Mouse (Mus musculus): ENCODE measurements around the gene Nphs1. TPM values are rescaled to one million over a fixed set of nuclear protein-coding genes. Genes with fewer than 3 reads are reported as not detected.

Nphs1 gene
- not detected in 2 replicates for polyA plus RNA-seq (2012)

GRCm38 (mm10) chr7:30457629-30458330 lies at the start of gene Nphs1, which contains the start of gene Kirrel2:
Nphs1 (plus strand) TSS chr7:30458315.
Kirrel2 (minus strand) TSS chr7:30457690.

GRCm38 (mm10) chr7:30413596-30413995 lies 44.5 kb upstream of the Nphs1 start, which contains the start of gene Tyrobp:
Tyrobp (plus strand) TSS chr7:30413760.

GRCm38 (mm10) chr7:30419561-30420499 lies 38.3 kb upstream of the Nphs1 start, which contains the start of gene Hcst:
Hcst (minus strand) TSS chr7:30419854.

GRCm38 (mm10) chr7:30421175-30421889 lies 36.8 kb upstream of the Nphs1 start, which contains the start of gene Nfkbid:
Nfkbid (plus strand) TSS chr7:30421732.

GRCm38 (mm10) chr7:30444971-30445751 lies 13.0 kb upstream of the Nphs1 start, which contains the start of gene Aplp1:
Aplp1 (minus strand) TSS chr7:30445535.

GRCm38 (mm10) chr7:30493401-30493931 lies 35.4 kb downstream of the Nphs1 start, which contains the start of gene Prodh2:
Prodh2 (plus strand) TSS chr7:30493622.

GRCm38 (mm10) chr7:30534633-30535577 lies 76.8 kb downstream of the Nphs1 start, which contains the start of gene Arhgap33:
Arhgap33 (minus strand) TSS chr7:30535060.

Other genes with a start within 250 kb of the Nphs1 start
- gene Polr2i, start 226.4 kb upstream of the Nphs1 start, polyA plus RNA-seq (2012) = 66.8 and 89.4 TPM in 2 replicates
- 42.3 and 54.7 TPM in 2 replicates for gene Tbcb, start 226.0 kb upstream of the Nphs1 start, polyA plus RNA-seq (2012)
- 0.10 TPM in 2 replicates for gene Ovol3, start 222.6 kb upstream of the Nphs1 start, polyA plus RNA-seq (2012)
- 0.30 and 0.38 TPM in 2 replicates for gene Thap8, start 178.2 kb upstream of the Nphs1 start, polyA plus RNA-seq (2012)
- 62.9 and 71.0 TPM in 2 replicates for gene Wdr62, start 177.9 kb upstream of the Nphs1 start, polyA plus RNA-seq (2012)
- 0.36 and 0.95 TPM in 2 replicates for gene Clip3, start 166.6 kb upstream of the Nphs1 start, polyA plus RNA-seq (2012)
- 63.3 and 74.5 TPM in 2 replicates for gene Alkbh6, start 149.6 kb upstream of the Nphs1 start, polyA plus RNA-seq (2012)
- 1.6 and 2.0 TPM in 2 replicates for gene Syne4, start 143.5 kb upstream of the Nphs1 start, polyA plus RNA-seq (2012)
- 0.48 and 0.54 TPM in 2 replicates for gene E130208F15Rik, start 136.6 kb upstream of the Nphs1 start, polyA plus RNA-seq (2012)
- 8.0 and 10.3 TPM in 2 replicates for gene Sdhaf1, start 134.4 kb upstream of the Nphs1 start, polyA plus RNA-seq (2012)
- 0.11 TPM in 1 of 2 replicates, not detected in the other for gene Lrfn3, start 95.5 kb upstream of the Nphs1 start, polyA plus RNA-seq (2012)
- 186 and 336 TPM in 2 replicates for gene Tyrobp, start 44.6 kb upstream of the Nphs1 start, polyA plus RNA-seq (2012)
- 6.4 and 7.2 TPM in 2 replicates for gene Hcst, start 38.5 kb upstream of the Nphs1 start, polyA plus RNA-seq (2012)
- 103 and 112 TPM in 2 replicates for gene Nfkbid, start 36.6 kb upstream of the Nphs1 start, polyA plus RNA-seq (2012)
- gene Aplp1, start 12.8 kb upstream of the Nphs1 start, polyA plus RNA-seq (2012) = 0.08 and 0.15 TPM in 2 replicates
- gene Kirrel2, start 625 bp upstream of the Nphs1 start, polyA plus RNA-seq (2012) = 0.05 and 0.13 TPM in 2 replicates
- gene Prodh2, start 35.3 kb downstream of the Nphs1 start, polyA plus RNA-seq (2012) = not detected in 2 replicates
- gene Arhgap33, start 76.7 kb downstream of the Nphs1 start, polyA plus RNA-seq (2012) = 74.2 and 104 TPM in 2 replicates
- 6.5 and 7.0 TPM in 2 replicates for gene Hspb6, start 93.9 kb downstream of the Nphs1 start, polyA plus RNA-seq (2012)
- 20.5 and 24.2 TPM in 2 replicates for gene Proser3, start 94.0 kb downstream of the Nphs1 start, polyA plus RNA-seq (2012)
- gene Lin37, start 101.5 kb downstream of the Nphs1 start, polyA plus RNA-seq (2012) = 64.1 and 77.3 TPM in 2 replicates
- 86.2 and 92.8 TPM in 2 replicates for gene U2af1l4, start 105.0 kb downstream of the Nphs1 start, polyA plus RNA-seq (2012)
- 3.0 and 6.0 TPM in 2 replicates for gene Gm49396, start 105.0 kb downstream of the Nphs1 start, polyA plus RNA-seq (2012)
- 48.5 and 51.9 TPM in 2 replicates for gene Psenen, start 105.3 kb downstream of the Nphs1 start, polyA plus RNA-seq (2012)
- gene Igflr1, start 107.1 kb downstream of the Nphs1 start, polyA plus RNA-seq (2012) = 8.8 and 9.3 TPM in 2 replicates
- gene Kmt2b, start 130.4 kb downstream of the Nphs1 start, polyA plus RNA-seq (2012) = 80.2 and 109 TPM in 2 replicates
- 0.64 TPM in 1 of 2 replicates, not detected in the other for gene Zbtb32, start 140.6 kb downstream of the Nphs1 start, polyA plus RNA-seq (2012)
- 0.46 and 0.82 TPM in 2 replicates for gene Upk1a, start 154.5 kb downstream of the Nphs1 start, polyA plus RNA-seq (2012)
- 70.6 and 81.6 TPM in 2 replicates for gene Cox6b1, start 167.8 kb downstream of the Nphs1 start, polyA plus RNA-seq (2012)
- 0.23 and 0.25 TPM in 2 replicates for gene Etv2, start 177.5 kb downstream of the Nphs1 start, polyA plus RNA-seq (2012)
- 287 and 309 TPM in 2 replicates for gene Rbm42, start 192.0 kb downstream of the Nphs1 start, polyA plus RNA-seq (2012)
- gene Haus5, start 206.7 kb downstream of the Nphs1 start, polyA plus RNA-seq (2012) = 39.5 and 49.7 TPM in 2 replicates
- gene Pmis2, start 213.3 kb downstream of the Nphs1 start, polyA plus RNA-seq (2012) = not detected in 2 replicates
- not detected in 2 replicates for gene 2200002J24Rik, start 240.6 kb downstream of the Nphs1 start, polyA plus RNA-seq (2012)

All from megakaryocyte-erythroid progenitor cell, adult 5 weeks (primary cell).